Mouse (Mus musculus) heart, postnatal 0 days (tissue): ENCODE results near the gene Clybl.

Experiments used
- CTCF ChIP-seq: IDR thresholded peaks from 2 replicates; pipeline ENCODE4 v1.5.1; 2016; ENCODE audit warnings: antibody characterized with exemption, control low read depth, low read depth
- EP300 ChIP-seq: IDR thresholded peaks from 2 replicates; pipeline ENCODE4 v1.6.1; 2016; ENCODE audit warnings: antibody characterized with exemption, low read depth

GRCm38 (mm10) chr14:122217221-122217620 lies 35.7 kb downstream of the Clybl start:
- TF ChIP-seq CTCF (no peak), EP300 (no peak)
